Mouse (Mus musculus) megakaryocyte-erythroid progenitor cell, adult 5-6 weeks (primary cell): Measurements from ENCODE around the gene Atxn7l3. TPM values are rescaled to one million over a fixed set of nuclear protein-coding genes. Genes with fewer than 3 reads are reported as not detected.
A peak's percentile ranks its signal among the peaks of the same experiment; 100 is the strongest.

Experiments used
- ATAC-seq: replicated peaks from 2 replicates; pipeline ENCODE4 v1.8.0; 2016; ENCODE audit warnings: mild to moderate bottlenecking, inconsistent platforms; ENCODE audit not compliant: severe bottlenecking, poor library complexity, low FRiP score, low TSS enrichment
- total RNA-seq, 2 experiments: library from RNA; stranded (forward) in 1 of 2; stranded (reverse) in 1 of 2; fragments of 200-1000, 215-1000 nt in 1 of 2; fragments of >200 nt in 1 of 2; fragmentation: Nextera tagmentation in 1 of 2; gene quantifications; 2 replicates each; pipeline ENCODE4 v1.2.3; 2014 to 2017

Gene Atxn7l3
- total RNA-seq, 2 experiments from 2014 or later: 21.5 to 34.0 TPM

GRCm38 (mm10) chr11:102276411-102276915 lies 20.0 kb downstream of the Atxn7l3 start:
- ATAC-seq: peak; percentile 73

DNA sequence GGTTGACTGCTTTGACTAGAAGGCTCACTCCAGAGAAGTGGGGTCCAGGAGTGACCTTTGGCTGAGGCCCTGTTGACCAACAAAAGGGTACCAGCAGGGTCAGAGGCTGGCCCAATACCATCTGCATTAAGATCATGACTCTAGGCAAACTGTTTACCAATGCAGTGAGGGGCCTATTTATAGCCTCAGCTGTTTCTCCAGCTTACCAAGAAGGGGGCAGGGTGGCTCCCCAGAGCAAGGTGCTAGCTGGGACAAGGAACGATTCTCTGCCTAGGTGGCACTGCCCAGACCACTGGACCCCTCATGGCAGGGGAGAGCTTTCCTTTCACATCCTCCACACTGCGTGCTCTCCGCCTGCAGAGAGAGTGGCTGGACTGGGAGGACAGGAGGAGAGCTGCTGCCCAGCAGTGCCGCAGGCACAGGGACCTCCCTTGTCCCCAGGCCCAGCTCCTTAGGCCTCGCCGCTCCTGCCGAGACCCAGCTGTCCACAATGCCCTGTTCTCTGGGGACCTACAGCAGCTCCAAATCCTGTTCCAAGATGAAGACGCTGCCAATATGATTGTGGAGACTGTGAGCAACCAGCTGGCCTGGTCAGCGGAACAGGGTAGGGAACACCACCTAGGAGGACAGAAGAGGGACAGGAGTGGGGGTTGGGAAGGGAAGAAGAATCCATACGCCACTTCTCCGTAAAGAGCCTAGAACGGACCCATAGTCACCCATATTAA lies 27.7 kb downstream of the Atxn7l3 start, which contains the start of gene Asb16:
Gene Asb16 (plus strand): TSS at position 224 of the 725 bp plus-strand sequence.
- ATAC-seq: no peak

- peak; percentile 78 for ATAC-seq
Measured at GRCm38 (mm10) chr11:102267480-102267879, 29.0 kb downstream of the Atxn7l3 start.

DNA sequence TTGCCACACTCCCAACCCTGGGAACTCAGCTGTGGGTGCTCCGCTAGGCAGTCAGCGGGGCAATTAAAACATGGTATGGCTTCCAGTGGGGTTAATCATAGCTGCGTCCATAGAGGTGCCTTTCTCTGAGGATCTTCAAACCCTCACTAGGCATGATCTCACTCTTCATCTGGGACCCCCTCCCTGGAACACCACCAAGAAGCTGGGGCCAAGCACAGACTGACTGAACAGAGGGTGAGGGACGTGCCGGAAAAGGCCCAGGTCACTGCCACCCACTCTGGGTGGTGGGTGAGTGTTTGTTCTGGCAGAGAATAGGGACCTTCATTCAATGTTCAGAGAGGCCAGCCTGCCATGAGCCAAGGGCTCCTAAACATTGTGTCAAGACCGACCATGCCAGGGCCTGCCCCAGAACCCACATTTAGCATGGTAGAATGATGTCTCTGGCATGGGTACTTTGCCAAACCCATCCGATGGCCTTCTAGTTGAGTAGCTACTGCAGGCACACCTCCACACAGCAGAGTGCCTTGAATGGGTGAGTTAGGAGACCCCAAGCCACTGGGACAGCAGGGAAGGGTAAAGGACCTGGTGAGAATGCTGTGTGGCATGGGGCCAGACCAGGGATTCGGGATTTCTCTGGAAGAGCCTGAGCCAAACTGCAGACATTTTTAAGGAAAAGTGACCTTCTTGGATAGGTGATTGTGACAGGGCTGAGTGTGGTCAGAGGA lies 29.6 kb downstream of the Atxn7l3 start:
- no peak for ATAC-seq

GRCm38 (mm10) chr11:102265816-102266215 lies 30.6 kb downstream of the Atxn7l3 start:
- no peak for ATAC-seq

DNA sequence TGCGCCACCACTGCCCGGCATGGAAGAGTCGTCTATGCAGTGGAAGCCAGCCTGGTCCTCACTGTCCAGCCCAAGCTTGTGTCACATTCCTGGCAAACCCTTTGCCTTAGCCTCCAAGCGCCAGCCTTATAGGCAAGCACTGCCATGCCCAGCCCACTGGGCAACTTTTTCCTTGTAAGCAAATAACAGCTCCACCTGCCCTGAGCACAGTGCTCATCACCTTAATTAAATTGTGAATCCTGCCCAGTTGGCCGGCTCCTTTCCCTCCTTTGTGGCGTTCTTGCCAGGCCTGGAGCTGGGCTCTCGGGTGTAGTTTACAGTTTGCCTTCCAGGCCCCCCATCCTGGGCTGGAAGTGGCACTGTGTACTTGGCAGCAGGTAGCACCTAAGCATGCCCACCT lies 33.2 kb downstream of the Atxn7l3 start:
- no peak for ATAC-seq

- ATAC-seq: no peak
Measured at GRCm38 (mm10) chr11:102258521-102258920, 37.9 kb downstream of the Atxn7l3 start.

GRCm38 (mm10) chr11:102258095-102258494 lies 38.3 kb downstream of the Atxn7l3 start:
- ATAC-seq: no peak

GRCm38 (mm10) chr11:102257514-102257913 lies 38.9 kb downstream of the Atxn7l3 start:
- ATAC-seq: 0 out of 2 replicates have a peak, but pooled peaks have one; percentile 28

DNA sequence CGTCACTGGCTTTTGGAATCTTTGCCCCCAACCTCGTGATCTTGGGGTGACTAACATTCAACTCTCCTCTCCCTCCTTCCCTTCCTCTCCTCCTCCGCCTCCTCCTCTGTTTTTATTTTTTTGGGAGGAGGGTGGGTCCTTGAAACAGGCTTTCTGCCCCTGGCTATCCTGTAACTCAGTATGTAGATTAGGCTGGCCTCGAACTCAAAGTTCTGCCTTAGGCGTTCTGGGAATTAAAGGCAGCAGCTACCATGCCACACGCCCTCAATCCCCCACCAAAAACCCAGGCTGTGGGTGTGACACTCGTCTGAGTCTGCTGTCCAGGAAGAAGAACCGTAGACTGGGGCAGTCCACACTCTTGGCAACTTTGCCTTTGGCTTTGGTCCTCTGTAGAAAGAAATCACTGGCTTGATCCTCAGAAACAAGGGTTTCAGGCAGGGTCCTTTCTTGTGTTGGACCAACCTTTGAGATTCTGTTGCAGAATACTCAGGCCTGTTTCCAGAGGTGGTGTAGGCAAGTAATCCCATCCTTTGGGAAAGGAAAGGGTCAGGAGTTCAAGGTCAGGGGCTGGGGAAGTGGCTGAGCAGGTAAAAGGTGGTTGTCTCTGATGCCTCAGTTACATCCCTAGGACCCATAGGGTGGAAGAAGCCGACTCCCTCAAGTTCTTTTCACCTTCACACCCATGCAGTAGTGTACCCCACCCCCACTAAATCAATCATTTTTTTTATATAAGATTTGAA lies 46.9 kb downstream of the Atxn7l3 start:
- ATAC-seq: 0 out of 2 replicates have a peak, but pooled peaks have one; percentile 4

GRCm38 (mm10) chr11:102248630-102249230 lies 47.7 kb downstream of the Atxn7l3 start, which contains the start of gene BC030867:
Gene BC030867, plus strand, starts transcription at chr11:102248882.
- ATAC-seq: peak; percentile 82

DNA sequence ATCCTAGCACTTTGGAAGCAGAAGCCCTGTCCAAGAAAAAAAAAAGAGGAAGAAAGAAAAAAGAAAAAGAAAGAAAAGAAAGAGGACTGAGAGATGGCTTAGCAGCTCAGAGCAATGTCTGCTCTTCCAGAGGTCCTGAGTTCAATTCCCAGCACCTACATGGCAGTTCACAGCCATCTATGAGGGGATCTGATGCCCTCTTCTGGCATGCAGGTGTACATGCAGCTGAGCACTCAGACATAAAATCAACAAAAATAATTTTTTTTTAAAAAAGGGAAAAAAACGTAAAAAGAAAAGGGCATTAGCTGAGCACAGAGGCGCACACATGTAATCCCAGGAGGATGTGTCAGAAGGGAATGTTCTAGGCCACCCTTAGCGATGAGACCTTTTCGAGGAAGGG lies 49.6 kb downstream of the Atxn7l3 start:
- no peak for ATAC-seq

GRCm38 (mm10) chr11:102246273-102246635 lies 50.2 kb downstream of the Atxn7l3 start:
- no peak for ATAC-seq

- ATAC-seq: no peak
Measured at GRCm38 (mm10) chr11:102245581-102246272, 50.7 kb downstream of the Atxn7l3 start.

GRCm38 (mm10) chr11:102244926-102245449 lies 51.4 kb downstream of the Atxn7l3 start:
- ATAC-seq: peak; percentile 34; the same call in 1 of the 2 replicates

- ATAC-seq: no peak
Measured at GRCm38 (mm10) chr11:102241874-102242273, 54.6 kb downstream of the Atxn7l3 start.

DNA sequence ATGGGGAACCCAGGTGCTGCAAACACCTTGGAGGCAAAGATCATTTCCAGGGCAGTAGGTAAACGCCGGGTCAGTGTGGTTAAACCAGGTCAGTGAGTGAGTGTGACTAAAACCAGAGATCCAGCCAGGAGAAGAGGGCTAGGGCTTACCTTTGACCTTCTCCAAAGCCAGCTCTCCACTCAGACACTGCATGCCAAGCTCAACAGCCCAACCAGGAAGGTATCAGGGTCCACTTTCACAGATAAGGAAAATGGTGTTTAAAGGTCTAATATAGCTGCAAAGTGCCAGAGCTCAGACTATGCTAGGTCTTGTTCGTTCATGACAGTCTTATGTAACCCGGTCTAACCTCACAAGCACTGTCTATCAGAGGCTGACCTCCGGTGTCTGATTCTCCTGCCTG lies 55.2 kb downstream of the Atxn7l3 start:
- no peak for ATAC-seq

DNA sequence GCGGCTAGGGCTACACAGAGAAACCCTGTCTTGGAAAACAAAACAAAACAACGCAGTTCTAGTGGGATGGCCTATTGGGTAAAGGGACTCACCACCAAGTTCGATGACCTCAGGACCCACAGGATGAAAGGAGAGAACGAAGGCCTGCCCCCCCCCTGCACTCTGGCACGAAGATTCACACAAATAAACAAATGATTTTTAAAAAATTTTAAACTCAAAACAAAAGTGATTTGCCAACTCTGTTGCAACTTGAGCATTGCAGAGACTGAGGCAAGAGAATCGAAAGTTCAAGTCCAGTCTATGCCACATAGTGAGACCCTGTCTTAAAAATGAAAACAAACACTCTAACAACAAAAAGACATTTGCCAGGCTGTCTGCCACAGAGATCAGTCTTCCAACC lies 55.8 kb downstream of the Atxn7l3 start:
- no peak for ATAC-seq
